Mouse (Mus musculus) cerebellum, adult 2 months (tissue): ENCODE measurements at regions not wholly inside any gene's neighbourhood (a gene's known extent, or its start where the extent isn't known, plus 50 kb on each side); places are given as distances from the start of the nearest gene placed in this dataset.
A peak's percentile ranks its signal among the peaks of the same experiment; 100 is the strongest.

Experiments
- DNase-seq, 2 experiments: peaks; one replicate each; pipeline ENCODE4 v3.0.0; 2021
- H3K27ac ChIP-seq: fragments of 200-500 bp; 2 replicates; pipeline ENCODE4 v1.5.1; 2012; ENCODE audit warnings: low read length, control low read depth, inconsistent platforms; ENCODE audit not compliant: insufficient read depth
- H3K27me3 ChIP-seq: fragments of 200-500 bp; 2 replicates; pipeline ENCODE4 v1.6.1; 2012; ENCODE audit warnings: inconsistent platforms, mild to moderate bottlenecking, low read length, moderate library complexity; ENCODE audit not compliant: control insufficient read depth, insufficient read depth
- H3K4me1 ChIP-seq: fragments of 200-500 bp; 2 replicates; pipeline ENCODE4 v1.6.1; 2011; ENCODE audit warnings: low read length; ENCODE audit not compliant: control insufficient read depth, insufficient read depth
- H3K4me3 ChIP-seq: fragments of 200-500 bp; replicated peaks from 2 replicates; pipeline ENCODE3; 2011; ENCODE audit warnings: mild to moderate bottlenecking, low read depth, low read length, control low read depth; ENCODE audit not compliant: insufficient read depth
- CTCF ChIP-seq: fragments of 200-500 bp; IDR thresholded peaks from 2 replicates; pipeline ENCODE4 v1.5.1; 2011; ENCODE audit warnings: low read depth, mild to moderate bottlenecking, control low read depth, low read length, moderate library complexity, borderline replicate concordance; ENCODE audit not compliant: insufficient read depth
- POLR2A ChIP-seq: fragments of 200-500 bp; IDR thresholded peaks from 2 replicates; pipeline ENCODE4 v1.6.1; 2011; ENCODE audit warnings: low read length, control low read depth, borderline replicate concordance; ENCODE audit not compliant: insufficient read depth
- WGBS: fragments of 180-500 bp; shearing (Covaris S2); methylation state at CpG from one replicate; pipeline ENCODE4 v1.1.7; 2018; 5-methylcytosine and 5-hydroxymethylcytosine counted together

DNA sequence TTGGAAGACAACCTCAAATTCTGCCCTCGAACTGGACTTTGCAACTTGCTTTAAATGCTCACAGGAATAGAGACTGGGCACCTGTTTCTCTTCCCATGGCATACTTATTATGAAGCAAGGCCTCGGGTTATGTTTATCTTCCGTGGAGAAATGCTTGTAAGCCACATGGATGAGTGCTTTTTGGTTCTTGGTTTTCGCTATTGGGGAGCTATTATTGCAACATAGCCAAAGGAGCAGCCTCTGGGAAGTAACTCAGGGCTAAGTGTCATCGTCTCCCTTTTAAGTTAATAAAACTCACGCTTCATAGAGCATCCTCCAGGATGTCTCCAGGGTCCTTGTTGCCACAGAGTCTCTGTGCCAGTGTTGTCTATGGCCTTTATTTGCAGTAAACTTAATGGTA lies 1183.8 kb upstream of the Tenm3 start:
- Histone ChIP-seq H3K27ac (no peak overlapping the region), H3K4me3 (no peak overlapping the region), H3K27me3 (no peaks in the 10 kb centered on the region), H3K4me1 (no peaks in the 10 kb centered on the region)
- WGBS, result 51% methylated on average over 6 of the region's 6 CpGs
- DNase-seq, result no peak
- TF ChIP-seq CTCF (no peak), POLR2A (no peak)

DNA sequence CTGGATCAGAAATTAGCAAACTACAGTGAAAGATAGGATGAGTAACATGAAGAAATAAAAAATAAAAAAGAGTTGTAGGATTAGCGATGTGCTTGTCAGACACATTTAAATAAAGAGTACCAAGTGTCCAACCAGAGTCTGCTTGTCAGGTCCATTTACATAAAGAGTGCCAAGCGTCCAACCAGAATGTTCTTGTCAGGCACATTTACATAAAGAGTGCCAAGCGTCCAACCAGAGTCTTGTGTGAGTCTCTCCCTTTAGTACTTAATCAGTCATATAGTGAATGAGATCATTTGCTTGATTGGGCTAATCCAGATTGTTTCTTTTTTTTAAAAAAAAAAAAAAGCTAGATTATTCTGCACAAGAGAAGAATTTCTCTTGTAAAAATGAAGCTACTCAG lies 1163.8 kb upstream of the Tenm3 start:
- DNase-seq, result no peak
- Histone ChIP-seq H3K27ac (no peak overlapping the region), H3K27me3 (no peaks in the 10 kb centered on the region), H3K4me1 (no peaks in the 10 kb centered on the region), H3K4me3 (no peak overlapping the region)
- 32% methylated on average over 3 of the region's 3 CpGs for WGBS
- TF ChIP-seq POLR2A, result no peak
- no peak for TF ChIP-seq CTCF

DNA sequence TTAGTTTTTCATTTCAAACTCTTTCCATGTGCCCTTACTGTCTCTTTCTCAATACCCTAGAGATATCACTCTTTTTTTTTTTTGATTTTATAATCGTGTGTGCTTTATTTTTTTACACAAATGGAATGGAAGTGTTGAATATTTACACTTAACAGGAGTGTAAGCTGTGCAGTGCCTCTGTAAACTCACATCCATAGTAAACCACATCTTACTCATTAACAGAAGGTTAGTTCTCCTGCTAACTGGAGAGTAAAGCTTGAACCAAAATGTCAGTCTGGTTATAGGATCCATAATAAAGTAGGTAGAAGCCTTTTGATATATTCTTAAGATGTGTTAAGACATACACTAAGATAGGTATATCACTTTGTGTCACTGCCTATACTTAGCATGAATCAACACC lies 1160.5 kb upstream of the Tenm3 start:
- 49% methylated on average over 1 of the region's 1 CpGs for WGBS
- DNase-seq, result no peak
- Histone ChIP-seq H3K27me3 (no peaks in the 10 kb centered on the region), H3K4me3 (no peak overlapping the region), H3K27ac (no peak overlapping the region), H3K4me1 (no peaks in the 10 kb centered on the region)
- TF ChIP-seq CTCF (no peak), POLR2A (no peak)

DNA sequence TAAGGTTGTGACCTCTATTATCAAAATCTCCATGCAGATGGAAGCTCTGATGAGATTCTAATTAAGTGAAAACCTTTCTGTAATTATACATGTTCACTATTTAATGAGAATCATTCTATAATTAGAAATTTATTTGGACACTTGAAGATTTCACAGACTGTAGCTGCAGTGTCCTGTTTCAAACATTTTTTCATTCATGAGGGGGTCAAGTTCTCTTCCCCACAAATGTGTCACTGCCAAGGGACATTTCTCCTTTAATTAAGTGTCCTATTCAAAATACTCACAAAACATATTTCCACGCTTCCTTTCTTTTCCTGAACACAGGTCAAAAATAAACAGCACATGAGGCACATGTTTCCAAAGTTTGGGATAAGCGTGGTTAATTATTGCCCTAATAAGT lies 1159.9 kb upstream of the Tenm3 start:
- H3K27me3 ChIP-seq, result no peaks in the 10 kb centered on the region
- WGBS, result 82% methylated on average over 2 of the region's 2 CpGs
- no peak overlapping the region for H3K4me3 ChIP-seq
- TF ChIP-seq CTCF (no peak), POLR2A (no peak)
- DNase-seq, result peak in 1 of 2 experiments; percentile 3
- H3K4me1 ChIP-seq, result no peaks in the 10 kb centered on the region
- no peak overlapping the region for H3K27ac ChIP-seq

DNA sequence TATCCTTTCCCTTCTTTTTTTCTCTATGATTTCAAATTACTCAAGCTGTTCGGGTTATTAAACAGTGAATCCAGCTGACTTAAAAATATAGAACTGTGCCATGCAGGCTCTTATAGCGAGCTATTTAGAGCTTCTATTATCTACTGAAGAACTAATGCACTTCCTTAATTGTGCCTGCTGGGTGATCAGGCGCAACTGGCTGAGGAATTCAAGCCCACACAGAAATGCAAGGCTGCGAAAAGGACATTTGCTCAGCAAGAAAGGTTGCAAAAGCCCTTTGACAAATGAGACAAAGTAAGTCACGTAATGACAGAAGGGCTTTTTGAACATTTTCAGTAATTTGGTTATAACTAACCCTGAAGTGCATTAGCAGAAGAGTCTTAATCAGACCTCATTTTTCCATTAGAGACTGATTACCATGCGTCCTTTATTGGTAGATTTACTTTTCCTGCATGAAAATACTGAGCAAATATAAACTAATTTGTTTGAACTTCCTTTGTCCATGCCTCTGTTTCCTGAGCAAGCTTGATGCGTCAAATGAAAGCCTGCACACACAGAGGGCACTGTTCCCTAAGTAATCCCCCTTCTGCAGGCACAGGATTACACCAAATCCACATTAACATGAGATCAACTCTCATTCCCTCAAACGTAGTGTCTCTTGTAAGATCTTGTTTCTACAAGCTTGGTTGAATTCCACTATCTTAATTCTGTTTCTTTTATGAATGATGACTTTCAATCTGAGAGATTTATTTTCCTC lies 1154.7 kb upstream of the Tenm3 start:
- Histone ChIP-seq H3K27ac (no peak overlapping the region), H3K4me3 (no peak overlapping the region)
- TF ChIP-seq CTCF, result no peak
- TF ChIP-seq POLR2A, result no peak

More for the DNA sequence above, 1154.7 kb upstream of the Tenm3 start:
- Histone ChIP-seq H3K27me3 (no peaks in the 10 kb centered on the region), H3K4me1 (no peaks in the 10 kb centered on the region)
- no peak for DNase-seq
- 45% methylated on average over 8 of the region's 8 CpGs for WGBS
